Mouse (Mus musculus): ENCODE results near the gene Ccdc91.

Ccdc91 gene

DNA sequence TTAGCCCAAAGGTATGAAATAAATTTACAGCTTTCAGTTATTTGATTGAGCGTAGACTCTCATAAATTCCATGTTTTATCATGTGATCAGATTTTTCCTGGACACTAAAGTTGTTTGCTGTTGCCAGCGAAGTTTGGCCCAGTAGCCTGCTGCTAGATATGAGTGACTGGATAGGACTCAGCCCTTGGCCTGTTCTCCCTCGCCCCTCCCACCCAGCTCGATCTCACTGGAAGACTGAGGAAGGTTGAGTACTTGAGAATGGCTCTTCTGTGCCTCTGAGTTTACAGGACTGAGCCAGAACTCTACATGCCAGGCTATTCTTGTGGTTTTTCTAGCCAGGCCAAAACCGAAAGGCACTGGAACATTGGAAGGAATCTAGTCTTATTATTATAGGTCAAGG, 93.6 kb downstream of the Ccdc91 start:
- no peak for DNase-seq (ENCODE audit: extremely low read depth, low read depth, low spot score)

DNA sequence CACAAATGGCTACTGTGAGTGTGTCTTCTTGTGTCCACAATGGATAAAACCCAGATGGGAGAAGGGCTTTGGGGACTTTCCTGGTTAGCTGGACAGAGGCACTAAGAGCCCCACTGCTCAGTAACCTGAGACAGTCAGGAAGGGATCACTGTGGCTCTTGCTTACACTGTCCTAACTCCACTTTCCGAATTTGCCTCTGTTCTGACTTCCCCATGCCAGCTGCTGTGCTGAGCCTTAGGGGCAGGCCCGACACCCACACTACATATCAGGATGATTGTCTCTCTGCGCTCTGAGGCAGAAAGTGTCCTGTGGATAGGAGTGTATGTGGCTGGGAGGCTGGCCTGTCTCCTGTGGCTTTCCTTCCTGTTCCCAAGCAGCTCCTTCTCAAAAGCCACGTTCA, 97.5 kb downstream of the Ccdc91 start:
- DNase-seq (ENCODE audit: extremely low read depth, low read depth, low spot score): no peak

DNA sequence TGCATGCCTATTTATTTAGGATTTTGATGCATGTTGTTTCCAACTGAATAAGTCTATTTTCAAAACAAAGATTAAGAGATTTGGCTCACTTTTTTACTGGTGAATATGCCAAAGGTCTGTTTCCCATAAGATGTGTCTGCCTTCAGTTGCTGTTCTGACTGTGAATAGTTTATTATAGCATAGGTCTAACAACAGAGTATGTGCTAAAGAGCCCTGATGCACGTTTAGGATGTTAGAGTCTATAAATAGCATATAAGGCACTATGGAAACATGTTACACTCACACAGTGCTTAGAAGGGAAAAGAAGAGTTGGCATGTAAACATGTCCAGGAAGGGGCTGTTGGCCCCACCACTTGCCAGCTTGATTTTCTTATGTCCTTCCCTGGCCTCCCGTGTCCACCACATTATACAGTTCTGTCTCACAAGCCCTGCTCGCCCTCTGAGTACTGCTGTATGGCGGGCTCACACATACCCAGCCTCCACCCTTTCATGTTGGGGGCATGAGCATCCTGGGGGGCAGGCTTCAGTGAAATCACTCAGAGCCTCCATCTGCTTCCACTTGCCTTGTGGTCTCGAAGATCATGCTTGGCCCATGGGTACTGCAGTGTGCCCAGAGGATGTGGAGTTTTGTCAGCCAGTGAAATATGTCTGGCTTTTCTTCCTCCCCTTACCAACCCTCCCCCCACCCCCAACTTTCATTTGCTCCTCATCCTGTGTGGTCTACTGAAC, 99.0 kb downstream of the Ccdc91 start:
- DNase-seq (ENCODE audit: extremely low read depth, low read depth, low spot score): no peak

DNA sequence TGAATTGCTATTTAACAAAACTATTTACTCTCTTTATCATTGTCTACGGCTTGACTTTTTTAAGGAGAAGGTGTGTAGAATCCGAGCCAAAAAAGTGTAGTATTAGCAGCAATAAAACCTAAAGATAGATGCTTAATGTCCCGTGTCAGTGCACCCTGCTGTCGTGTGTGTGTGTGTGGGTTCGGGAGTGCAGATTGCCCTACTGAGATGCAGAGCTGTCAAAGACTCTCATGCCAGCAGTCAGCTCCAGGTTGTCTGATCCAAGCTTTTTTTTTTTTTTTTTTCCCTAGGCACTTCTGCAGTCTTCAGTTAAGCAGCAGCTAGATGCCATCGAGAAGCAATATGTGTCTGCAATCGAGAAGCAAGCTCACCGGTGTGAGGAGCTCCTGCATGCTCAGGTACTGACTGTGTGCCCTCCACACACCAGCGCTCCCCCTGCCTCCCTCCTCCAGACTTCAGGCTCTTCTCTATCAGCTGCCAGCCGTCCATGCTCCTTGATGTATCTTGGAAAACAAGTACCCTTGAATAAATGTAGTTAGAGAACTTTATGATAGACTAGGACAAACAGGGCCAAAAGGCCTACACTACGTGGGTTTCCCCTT, 99.7 kb downstream of the Ccdc91 start:
- no peak for DNase-seq (ENCODE audit: extremely low read depth, low read depth, low spot score)

DNA sequence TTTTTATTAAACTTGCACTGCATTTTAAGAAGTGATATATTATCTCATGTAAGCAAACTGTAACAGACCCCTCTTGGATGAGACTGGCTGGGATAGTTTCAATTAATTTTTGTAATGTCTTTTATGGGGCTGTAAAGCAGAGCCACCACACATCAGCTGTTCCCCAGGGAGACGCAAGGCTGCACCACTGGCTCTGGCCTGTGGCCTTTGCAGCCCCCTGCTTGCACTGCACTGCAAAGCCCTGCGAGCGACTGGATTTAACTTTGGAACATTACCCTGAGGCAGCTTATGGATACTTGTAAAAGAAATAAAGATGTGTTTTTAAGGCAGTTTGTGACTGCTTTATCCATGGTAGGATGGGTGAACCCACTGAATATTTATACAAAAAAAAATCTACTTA, 112.0 kb downstream of the Ccdc91 start:
- DNase-seq (ENCODE audit: extremely low read depth, low read depth, low spot score): no peak

DNA sequence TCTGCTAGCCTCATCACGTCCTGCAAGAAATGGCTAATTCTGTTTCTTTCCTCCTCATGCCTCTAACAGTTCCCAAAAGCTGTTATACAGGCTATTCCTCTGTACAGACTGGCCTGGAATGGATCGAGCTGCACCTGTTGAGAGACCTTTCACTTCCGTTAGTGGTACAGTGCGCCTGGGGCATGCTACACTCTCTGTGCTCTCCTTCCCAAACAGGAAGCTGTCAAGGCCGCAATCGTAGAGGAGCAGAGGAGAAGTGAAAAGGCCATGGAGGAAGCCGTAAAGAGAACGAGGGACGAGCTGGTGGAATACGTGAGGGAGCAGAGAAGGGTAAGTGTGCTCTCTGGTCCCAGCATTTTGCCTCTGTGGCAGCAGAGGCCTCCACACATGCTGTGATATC, 131.0 kb downstream of the Ccdc91 start:
- DNase-seq (ENCODE audit: extremely low read depth, low read depth, low spot score): no peak

DNA sequence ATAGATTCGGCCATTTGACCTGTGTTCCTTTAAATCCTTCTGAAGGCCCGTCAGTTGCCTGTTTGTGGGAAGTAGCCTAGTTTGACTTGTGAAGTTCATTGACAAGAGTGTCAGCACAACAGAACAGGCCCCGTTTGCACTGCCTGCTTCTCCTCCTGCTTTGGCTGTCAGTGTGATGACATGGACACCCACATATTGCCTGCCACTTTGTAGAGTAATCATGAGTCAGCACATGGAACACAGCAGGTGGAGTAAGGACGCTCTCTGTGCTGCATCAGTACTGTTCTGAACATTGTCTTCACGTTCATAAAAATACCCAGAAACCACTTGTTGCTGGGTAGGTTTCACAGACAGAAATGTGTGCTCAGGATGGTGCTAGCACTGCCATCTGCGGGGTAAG, 132.0 kb downstream of the Ccdc91 start:
- no peak for DNase-seq (ENCODE audit: extremely low read depth, low read depth, low spot score)

DNA sequence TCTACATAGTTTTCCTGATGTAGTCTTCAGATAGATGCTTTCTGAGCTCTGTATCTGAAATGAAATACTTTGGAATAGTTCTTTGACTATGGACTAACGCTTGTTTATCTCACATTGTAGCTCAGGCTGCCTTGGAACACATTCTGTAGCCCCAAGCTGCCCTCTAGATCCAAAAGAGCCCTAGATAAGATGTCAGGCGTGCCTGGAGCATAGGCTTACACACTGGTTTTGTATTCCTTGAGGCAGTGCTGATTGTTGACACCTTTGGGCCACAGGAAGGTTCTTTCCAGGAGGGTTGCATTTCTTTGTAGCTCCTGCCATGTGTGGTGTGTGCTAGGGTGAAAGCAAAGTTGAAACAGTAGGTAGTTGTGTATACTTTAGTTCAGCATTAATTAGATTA, 139.7 kb downstream of the Ccdc91 start:
- DNase-seq (ENCODE audit: extremely low read depth, low read depth, low spot score): no peak

DNA sequence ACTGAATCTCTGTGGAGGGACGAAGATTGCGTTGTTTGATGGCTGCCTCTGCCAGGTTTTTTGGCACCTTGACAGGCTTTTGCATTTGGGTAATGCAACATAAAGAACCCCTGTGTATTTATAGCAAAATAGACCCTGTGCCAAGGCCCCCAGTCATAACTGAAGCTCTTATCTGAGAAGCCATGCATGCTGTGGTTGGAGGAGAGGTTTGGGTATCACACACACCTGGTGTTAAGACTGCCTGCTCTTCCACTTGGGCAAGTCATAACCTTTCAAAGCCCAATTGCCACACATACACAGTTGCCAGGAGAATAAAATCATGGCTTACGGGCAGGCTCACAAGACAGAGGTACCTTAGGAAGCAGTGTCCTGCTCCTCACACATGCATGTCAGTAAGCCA, 147.5 kb downstream of the Ccdc91 start:
- peak; percentile 10 for DNase-seq (ENCODE audit: extremely low read depth, low read depth, low spot score)

DNA sequence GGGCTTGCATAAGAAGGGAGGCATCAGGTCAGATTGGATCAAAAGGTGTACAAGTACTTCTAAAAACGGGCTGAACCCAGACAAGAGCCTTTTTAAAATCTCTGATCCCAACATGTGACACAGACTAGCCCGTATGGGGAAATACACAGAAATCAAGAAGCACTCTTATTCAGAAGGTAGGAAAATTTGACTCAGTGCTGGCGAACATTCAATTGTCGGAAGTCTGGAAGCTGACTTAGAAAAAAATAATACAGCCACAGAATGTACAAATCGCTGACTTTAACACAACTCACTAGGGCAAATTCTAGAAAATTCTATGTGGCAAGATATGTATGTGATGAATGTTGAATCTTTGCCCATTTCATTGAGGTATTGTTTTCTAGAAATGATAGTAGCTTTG, 160.8 kb downstream of the Ccdc91 start:
- DNase-seq (ENCODE audit: extremely low read depth, low read depth, low spot score): no peak

DNA sequence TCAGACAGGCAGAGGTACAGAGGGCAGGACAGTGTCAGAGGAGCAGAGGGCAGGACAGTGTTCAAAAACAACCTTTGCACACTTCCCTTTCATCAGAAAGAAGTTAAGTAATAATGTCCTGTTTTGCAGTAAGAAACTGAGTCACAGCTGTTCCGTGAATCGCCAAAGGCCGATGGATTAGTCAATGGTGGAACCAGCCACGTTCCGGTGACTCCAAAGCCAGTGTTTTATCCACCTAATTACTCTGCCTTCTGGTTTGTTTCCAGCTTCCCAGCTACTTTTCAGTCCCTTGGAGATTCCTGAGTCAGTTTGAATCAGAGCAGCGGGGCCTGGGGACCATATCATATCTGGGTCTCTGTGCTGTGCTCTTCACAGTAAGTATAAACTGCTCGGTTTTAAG, 168.2 kb downstream of the Ccdc91 start:
- peak; percentile 4 for DNase-seq (ENCODE audit: extremely low read depth, low read depth, low spot score)

DNA sequence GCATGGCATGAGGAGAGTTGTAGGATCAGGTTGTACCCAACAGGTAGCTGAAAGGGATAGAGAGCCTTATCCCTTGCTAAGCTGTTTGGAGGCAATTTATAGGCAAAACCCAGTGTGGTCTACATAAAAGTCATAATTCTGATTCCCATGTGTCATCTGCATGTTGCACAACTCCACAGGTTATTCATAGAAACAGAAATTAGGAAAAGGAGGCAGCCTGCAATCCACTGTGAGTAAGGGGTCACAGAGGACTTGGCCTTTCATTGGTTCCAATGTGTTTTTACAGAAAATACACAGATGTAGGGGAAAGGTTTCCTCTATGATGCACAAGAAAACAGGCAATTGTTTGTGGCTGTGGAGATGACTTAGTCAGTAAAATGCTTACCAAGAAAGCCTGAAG, 168.8 kb downstream of the Ccdc91 start:
- DNase-seq (ENCODE audit: extremely low read depth, low read depth, low spot score): no peak

DNA sequence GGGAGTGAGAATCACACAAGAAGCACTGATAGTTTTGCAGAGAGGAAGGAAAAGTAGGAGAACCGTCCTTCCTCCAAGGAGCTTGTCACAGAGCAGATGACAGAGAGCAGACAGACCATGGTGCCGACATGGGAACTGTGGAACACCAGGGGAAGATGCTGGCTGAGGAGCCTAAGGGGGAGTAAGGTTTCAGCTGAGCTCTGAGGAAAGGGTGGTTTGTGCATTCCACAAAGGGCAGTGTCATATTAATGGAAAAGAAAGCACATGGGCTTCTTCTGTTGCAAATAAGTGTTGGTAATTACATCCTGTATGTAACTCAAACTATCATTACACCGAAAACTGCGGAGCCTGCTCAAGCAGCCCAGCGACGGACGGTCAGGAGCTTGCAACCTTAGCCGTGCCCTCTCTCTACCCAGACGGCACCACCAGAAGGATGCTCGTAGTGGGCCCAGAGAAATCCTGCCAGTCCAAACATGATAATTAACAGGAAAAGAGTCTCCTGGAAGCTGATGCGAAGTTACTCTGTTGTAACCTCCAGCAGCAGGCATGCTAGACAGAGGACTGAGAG, 170.9 kb downstream of the Ccdc91 start:
- DNase-seq (ENCODE audit: extremely low read depth, low read depth, low spot score): no peak

DNA sequence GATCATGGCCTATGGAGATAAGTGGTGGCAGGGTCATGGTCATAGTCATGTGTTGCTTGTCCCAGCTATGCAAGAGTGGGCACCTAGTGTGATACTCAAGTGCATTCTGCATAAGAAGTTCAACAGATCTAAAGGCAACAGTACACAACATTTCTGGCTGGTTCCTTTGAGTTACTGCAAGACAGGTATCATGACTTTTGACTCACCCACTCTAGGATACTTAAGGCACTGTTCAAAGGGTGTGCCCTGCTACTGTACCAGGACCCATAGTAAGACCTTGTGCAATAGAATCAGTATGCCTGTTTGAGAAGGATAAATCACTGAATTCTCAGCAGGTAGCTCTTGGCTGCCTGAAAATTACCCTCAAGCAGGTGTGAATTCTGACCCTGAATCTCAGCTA, 182.4 kb downstream of the Ccdc91 start:
- DNase-seq (ENCODE audit: extremely low read depth, low read depth, low spot score): no peak

DNA sequence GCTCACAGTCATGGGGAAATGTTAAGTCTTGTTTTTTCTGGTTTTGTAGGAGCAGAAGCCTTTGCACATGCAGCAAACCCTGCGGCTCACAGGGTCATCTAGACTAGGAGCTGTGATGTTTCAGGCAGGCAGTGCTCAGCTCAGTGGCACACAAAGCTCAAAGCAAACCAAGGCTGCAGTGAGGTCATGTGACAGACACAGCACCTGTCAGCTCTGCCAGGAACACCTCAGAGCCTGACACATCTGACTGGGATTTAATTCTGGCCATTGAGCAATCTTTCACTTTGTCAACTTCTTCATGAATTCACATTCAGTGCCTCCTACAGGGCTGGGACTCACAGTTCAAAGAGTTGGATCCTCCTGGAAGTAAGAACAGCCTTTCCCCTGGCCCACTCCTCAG, 185.1 kb downstream of the Ccdc91 start:
- no peak for DNase-seq (ENCODE audit: extremely low read depth, low read depth, low spot score)

DNA sequence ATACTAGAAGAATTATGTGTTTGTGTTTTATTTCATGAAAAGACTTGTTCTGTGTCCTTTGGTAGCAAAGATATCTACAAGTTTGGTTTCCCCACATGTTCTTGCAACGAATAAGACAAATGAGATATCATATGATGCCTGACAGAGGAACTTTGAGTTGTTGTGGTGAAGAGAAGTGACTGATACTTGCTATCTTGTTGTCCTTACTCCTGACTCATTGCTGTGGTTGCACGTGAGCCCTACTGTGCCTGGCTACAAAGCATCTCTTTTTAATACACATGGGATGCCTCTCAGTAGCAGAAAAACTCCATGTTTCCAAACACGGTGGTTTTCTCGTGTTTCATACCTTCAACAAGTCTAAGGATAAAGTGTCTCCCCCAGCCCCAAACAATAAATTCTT, 186.2 kb downstream of the Ccdc91 start:
- no peak for DNase-seq (ENCODE audit: extremely low read depth, low read depth, low spot score)

DNA sequence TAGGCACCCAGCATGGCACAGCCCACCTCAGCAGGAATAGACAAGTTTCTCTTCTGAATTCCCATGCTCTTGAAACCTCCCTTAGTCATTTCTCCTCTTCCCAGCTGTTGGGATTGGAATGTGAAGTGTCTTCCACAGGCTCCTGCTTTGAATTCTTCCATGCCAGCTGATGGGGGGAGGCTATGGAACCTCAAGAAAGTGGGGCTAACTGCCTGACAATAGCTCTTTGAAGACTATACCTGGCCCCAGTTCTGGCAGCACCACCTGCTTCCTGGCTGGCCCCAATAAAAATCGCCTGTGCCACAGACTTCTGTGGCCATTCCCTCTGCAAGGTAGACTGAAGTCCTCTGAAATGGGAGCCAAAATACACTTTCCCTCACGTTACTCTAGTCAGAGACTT, 187.0 kb downstream of the Ccdc91 start:
- DNase-seq (ENCODE audit: extremely low read depth, low read depth, low spot score): no peak

DNA sequence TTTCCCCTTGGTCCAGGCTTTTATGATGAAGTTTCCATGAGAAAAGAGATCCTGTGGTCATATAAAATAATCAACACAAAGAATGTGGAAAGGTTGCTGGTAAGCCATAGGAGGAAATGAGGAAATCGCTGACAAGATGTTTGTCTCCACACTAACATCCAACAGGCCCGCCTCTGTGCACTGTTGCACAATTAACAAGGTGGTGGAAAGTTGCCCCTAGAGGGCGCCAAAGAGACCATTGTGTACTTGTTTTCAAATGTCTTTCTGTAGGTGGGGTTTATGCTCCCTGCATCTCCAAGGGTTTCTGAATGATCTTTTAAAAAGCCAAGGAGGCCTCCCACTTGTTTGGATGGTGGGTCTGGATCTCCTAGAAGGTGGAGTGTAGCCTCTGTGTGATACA, 188.7 kb downstream of the Ccdc91 start:
- DNase-seq (ENCODE audit: extremely low read depth, low read depth, low spot score): no peak

DNA sequence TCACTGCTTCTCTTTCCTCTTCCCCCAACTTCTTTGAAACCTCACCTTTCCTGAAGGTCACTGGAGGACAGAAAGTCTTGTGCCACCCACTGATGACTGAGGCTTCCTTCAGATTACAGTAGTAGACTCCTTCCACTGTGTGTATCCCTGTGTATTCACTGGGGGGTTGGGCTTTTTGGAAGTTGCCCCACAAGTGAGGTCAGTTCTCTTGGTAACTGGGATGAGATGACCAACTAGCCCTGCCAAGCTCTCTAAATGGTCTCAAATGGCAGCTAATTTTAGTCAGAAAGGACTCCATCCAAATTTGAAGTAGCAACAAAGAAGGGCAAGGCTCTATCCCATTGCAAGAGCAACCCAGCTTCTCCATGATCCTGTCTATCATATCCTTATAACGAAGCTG, 195.7 kb downstream of the Ccdc91 start:
- no peak for DNase-seq (ENCODE audit: extremely low read depth, low read depth, low spot score)

DNA sequence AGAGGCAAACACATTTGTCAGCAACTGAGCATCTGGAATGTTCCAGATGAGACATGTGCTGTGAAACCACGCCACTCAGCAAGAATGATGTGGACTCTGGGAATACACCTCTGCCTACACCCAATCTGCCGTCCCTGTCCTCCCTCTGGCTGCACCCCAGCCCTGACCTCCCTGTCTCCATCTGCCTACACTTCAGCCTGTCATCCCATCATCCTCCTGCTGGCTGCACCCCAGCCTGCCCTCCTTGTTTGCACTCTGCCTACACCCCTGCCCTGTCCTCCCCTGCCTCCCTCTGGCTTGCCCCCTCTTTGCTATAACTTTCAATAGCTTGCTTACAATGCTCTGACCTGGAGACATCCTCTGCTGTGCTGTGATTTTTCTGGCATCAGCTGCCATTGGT, 196.9 kb downstream of the Ccdc91 start:
- no peak for DNase-seq (ENCODE audit: extremely low read depth, low read depth, low spot score)

DNA sequence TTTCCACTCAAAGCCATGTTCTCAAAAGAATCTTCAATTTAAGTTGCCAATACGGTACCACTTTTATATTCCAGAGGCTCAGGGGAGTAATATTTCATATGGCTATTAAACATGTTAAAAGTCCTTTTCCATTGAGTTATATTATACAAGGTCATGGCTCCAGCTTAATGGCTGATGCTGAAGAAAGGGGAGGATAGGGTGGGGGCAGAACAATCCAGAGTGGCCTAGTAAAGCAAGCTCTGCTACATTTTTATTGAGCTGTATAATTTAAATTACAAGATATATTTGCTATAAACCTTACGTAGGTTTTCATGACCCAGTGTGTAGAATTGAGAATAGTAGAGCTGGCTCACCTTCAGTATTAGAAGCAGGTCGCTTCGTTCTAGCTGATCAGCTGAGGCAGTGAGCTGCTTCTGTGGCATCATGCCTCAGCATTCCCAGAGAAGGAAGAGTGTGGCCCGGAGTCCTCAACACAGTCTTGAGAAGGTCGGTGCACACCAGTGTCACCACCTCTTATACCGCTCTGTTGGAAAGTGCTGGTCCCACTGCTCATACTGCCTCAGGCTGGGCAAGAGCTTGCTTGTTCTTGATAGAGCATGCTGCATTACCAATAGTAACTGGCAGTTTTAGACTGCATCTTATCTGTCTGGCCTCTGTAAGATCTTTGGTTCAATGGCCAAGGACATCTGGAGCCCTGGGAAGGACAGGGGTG, 199.6 kb downstream of the Ccdc91 start:
- no peak for DNase-seq (ENCODE audit: extremely low read depth, low read depth, low spot score)

DNA sequence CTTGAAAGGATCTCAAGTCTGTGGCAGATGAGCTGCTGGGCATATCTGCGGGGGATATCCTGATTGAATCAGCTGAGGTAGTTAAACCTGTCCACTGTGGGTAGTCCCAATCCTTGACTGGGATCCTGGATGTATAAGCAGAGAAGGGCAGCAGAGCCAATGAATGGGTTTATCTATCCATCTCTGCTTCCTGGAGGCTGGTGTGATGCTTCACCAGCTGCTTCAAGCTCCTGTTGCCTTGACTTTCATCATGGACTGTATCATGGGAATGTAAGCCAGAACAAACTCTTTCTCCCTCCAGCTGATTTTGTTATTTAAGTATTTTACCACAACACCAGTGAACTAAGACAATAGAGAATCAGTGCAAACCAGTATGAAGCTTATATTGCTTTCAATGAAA, 200.6 kb downstream of the Ccdc91 start:
- DNase-seq (ENCODE audit: extremely low read depth, low read depth, low spot score): no peak

All from fat pad, adult 2 months (tissue).